Mouse (Mus musculus): ENCODE measurements around the gene Crk.
"Not testable (repeated sequence)": the region's sequence is repeated elsewhere in the genome, so short reads cannot be mapped to it uniquely, and the experiment has no call there.

Gene Crk

DNA sequence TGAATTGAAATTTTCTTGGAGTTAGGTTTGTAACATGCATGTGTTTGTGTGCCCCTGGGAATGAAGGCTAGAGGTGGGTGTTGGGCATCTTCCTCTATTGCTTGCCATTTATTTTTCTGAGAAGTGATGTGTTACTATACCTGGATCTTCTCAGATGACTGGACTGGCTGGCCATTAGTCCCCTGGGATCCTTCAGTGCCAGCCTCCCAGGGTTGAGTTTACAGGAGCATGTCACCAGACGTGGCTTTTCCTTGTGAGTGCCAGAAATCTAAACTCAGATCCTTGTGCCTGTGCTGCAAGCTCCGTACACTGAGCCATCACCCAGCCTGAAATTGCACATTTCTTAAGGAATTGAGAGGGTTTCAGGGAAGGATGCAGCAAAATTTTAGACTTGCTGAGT, 5.9 kb downstream of the Crk start:
- DNase-seq (ENCODE audit: low read depth, low spot score): no peak

DNA sequence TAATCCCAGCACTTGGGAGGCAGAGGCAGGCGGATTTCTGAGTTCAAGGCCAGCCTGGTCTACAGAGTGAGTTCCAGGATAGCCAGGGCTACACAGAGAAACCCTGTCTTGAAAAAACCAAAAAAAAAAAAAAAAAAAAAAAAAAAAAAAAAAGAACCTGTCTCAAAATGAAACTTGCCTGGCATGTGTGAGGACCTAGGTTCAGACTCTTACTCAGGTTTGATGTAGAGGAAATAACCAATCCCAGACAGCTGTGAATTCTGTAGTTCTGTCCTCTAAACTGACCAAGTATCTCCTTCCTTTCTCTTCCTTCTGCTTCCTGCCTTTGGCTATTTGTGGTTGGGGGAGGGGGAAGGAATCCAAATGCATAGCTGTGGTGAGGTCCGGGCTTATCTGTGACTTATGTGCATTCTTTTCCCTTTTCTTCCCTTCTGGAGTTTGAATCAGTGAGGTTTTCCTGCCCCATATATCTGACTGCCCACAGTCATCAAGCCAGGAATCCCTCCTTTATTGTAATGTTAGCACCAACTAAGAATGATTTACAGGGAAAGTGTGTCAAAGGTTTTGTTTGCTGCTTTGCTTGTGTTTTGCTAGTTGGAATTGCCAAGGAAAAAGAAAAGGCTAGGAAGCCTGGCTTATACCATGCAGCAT, 8.4 kb downstream of the Crk start:
- no peak for DNase-seq (ENCODE audit: low read depth, low spot score)

DNA sequence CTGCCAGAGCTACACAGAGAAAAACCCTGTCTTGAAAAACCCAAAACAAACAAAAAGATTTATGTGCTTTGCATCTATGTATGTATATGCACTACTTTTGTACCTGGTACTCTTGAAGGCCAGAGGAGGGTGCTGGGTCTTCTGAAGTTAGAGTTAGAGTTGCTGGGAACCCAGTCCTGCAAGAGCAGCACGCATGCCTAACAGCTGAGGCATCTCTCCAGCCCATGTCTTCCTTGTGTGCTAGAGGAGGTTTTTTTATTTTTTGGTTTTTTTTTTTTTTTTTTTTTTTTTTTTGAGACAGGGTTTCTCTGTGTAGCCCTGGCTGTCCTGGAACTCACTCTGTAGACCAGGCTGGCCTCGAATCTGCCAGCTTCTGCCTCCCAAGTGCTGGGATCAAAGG, 9.1 kb downstream of the Crk start:
- DNase-seq (ENCODE audit: low read depth, low spot score): no peak

DNA sequence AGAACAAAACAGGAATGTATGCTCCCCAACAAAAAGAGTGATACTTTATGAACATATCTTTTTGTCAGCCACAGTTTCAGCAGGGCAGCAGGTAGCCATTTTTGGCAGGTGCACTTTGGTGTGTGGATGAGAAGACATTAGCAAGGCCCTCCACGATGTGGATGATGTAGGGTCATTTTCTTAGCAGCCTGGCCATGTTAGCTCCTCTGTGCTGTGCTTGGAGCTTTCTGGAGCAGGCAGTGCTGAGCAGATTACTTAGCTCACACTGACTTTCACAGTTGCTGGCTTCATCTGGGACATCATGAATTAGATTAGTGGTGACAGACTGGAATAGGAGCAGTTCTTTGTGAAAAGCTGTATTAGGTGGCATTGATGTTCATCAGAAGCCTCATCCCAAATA, 10.9 kb downstream of the Crk start:
- DNase-seq (ENCODE audit: low read depth, low spot score): no peak

DNA sequence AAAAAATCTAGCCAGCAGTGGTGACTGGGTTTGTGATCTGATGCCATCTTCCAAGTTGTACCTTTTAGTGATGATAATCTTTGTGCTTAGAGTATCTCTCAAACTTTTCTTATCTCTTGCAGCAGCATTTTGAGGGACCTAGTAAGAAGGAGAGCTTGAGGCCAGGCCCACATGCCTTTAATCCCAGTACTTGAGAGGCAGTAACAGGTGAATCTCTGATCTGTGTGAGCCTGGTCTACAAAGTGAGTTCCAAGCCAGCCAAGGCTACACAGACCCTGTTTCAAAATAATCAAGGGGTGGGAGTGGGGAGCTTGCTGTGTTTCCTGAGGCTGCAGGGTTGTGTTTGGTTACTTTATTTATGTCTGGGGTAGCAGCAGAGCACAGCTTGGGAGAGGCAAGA, 12.0 kb downstream of the Crk start:
- DNase-seq (ENCODE audit: low read depth, low spot score): no peak

DNA sequence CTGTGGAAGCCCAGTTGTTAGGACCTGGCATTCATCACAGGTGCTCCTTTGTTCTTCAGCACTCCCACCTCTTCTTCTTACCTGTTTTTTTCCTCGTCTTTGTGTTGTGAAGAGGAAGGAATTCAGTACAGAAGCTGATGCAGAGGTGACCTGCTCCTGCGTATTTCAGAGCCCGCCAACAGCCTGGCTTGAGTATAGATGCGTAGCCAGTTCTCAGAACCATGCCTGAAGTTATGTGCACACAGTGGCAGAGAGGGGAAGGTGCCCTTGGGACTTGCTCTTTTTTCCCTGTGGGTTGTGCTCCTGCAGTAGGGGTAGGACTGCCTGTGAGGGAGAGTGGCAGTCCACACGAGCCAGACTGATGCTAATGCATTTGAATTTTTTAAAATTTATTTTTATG, 14.5 kb downstream of the Crk start:
- DNase-seq (ENCODE audit: low read depth, low spot score): no peak

DNA sequence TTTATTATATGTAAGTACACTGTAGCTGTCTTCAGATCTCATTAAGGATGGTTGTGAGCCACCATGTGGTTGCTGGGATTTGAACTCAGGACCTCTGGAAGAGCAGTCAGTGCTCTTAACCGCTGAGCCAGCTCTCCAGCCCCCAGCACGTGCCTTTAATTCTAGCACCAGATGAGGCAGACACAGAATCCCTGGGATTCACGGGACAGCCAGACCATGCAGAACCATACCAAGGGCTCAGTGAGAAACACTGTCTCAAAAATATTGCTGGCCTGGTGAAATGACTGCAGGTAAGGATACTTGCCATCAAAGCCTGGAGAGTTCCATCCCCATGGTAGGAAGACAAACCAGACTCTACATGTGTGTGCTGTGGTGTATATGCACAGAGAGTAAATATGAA, 18.4 kb downstream of the Crk start:
- DNase-seq (ENCODE audit: low read depth, low spot score): not testable (repeated sequence)

DNA sequence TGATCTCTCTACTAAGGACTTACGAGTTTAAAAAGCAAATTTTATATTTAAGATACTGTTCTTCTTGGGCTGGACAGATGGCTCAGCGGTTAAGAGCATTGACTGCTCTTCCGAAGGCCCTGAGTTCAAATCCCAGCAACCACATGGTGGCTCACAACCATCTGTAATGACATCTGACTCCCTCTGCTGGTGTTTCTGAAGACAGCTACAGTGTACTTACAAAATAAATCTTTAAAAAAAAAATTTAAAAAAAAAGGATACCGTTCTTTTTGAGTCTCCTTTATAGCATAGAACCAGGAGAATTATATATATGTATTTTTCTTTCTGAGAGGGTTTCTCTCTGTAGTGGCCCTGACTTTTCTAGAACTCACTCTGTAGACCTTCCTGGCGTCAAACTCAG, 21.5 kb downstream of the Crk start:
- no peak for DNase-seq (ENCODE audit: low read depth, low spot score)

DNA sequence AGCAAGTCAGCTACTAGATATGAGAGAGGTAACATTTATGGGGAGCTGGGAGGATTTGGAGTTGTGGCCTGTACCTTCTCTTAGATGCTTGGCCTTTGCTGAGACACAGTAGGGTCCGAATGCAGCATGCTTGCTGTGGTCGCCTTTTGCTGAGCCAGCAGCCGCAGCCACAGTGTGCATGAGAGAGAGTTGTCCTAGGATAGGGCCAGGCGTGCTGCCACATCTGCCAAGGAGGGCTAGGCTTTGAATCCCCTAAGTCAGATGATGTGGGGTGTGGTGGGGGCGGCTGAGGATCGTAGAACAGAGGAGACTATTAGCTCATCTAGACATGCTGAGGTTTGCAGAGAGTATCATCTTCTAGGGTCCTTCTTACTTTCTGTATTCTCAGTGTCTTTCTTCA, 23.7 kb downstream of the Crk start:
- no peak for DNase-seq (ENCODE audit: low read depth, low spot score)

DNA sequence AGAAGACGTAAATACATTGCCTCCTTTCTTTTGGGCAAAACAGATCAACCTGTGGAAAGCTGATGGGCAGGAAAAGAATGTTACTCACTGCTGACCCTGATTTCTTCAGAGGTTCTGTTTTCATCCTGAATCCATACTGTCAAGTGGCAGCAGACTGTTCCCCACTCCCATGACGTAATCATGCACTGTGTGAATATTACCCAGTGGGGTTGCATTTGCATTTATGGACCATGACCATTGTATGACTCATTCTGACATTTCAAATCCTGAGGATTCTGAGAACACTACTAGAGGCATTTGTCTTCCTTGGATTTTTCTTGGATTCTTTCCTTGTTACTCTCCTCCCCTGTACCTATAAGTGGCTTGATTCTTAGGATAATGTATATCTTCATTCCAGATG, 24.7 kb downstream of the Crk start:
- no peak for DNase-seq (ENCODE audit: low read depth, low spot score)

DNA sequence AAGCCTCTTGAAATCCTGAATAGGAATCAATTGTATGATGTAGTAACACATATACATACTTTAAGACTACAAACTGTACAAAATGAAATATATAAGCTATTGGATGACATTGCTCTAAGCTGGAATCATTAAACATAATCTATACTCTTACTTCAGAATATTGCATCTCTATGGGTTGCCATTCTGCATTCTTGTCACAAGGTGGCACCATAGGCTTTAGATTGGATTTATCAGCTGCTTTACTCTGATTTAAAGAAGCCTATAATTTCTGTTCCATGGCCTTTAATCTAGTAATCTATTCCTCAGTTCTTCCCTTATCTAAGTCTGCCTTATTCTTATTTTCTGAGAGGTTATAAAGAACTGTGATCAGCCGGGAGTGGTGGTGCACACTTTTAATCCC, 34.9 kb downstream of the Crk start:
- DNase-seq (ENCODE audit: low read depth, low spot score): no peak

DNA sequence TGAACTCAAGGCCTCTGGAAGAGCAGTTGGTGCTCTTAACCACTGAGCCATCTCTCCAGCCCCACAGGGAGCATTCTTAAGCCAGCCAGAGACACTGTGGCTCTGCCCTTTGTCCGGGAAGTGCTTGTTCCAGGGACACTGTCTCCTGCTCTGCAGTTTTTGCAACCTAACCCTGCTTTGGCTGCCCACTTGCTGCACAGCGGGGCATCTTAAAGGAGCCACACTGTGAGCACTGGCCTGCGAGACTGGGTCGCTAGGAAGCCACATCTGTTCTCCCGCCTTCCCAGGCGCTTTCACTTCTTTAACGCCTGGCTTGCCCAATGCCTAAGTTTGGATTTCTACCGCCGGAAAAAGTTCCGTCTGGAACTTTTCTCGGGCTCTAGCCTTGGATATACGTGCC, 36.5 kb downstream of the Crk start:
- no peak for DNase-seq (ENCODE audit: low read depth, low spot score)

DNA sequence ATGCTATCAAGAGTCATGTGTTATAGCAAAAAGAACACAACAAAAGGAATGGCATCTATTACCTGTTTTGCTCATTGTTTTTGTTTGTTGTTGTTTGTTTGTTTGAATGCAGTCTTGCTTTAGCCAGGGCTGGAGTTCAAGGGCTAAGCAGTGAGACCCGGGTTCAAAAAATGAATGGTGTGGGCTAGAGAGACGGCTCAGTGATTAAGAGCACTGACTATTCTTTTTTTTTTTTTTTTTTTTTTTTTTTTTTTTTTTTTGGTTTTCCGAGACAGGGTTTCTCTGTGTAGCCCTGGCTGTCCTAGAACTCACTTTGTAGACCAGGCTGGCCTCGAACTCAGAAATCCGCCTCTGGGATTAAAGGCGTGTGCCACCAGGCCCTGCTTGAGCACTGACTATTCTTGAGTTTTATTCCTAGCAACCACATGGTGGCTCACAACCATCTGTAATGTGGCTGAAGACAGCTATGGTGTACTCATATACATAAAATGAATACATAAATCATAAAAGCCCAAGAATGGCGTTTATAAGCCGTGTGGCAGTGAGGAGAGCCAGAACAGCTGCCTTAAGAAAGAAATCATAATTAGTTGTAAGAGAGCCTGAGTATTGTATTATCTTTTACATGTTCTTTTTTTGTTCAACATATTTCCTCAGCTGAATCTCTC, 37.7 kb downstream of the Crk start:
- no peak for DNase-seq (ENCODE audit: low read depth, low spot score)

DNA sequence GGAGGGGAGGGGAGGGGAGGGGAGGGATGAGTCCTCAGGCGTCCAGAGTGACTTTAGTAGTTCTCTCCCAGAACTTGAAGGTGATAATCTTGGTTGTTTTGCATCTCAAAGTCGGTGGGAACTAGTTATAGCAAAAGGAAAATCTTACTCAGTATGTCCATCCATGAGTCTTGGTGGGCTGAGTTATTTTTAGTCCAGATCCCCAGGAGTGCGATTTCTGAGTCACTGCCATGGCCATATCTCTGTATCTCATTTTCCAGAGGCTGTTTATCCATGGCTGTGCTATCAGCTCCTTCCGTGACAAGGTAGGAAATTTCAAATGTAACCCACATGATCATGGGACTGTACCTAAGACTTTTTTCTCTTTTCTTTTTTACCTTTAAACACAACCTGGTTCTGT, 43.3 kb downstream of the Crk start:
- no peak for DNase-seq (ENCODE audit: low read depth, low spot score)

DNA sequence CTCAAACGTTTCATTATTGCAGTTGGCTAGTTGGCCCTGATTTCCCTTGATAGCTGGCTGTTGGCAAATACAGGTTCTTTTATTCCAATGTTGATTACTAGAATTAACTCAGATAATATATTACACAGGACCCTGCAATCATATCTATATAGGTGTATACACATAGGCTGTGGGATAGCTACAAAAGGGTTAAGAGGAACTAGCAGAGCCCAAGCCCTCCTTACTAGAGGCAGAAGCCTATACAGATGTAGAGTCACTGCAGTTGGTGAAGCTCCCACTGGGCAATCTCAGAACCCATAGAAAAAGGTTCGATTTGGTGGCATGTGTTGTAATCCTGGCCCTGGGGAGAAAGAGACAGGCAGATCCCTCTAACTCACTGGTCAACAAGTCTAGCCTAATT, 48.1 kb downstream of the Crk start:
- DNase-seq (ENCODE audit: low read depth, low spot score): no peak

DNA sequence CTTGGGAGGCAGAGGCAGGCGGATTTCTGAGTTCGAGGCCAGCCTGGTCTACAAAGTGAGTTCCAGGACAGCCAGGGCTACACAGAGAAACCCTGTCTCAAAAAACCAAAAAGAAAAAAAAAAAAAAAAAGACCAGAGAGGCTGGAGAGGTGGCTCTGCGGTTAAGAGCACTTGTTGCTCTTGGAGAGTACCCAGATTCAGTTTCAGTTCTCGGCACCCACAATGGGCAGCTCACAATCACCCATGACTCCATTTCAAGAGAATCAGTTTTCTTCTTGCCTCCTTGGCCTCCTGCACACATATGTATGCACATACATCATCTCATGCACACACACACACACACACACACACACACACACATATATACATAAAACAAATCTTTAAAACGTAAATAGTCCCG, 48.6 kb downstream of the Crk start:
- DNase-seq (ENCODE audit: low read depth, low spot score): not testable (repeated sequence)

DNA sequence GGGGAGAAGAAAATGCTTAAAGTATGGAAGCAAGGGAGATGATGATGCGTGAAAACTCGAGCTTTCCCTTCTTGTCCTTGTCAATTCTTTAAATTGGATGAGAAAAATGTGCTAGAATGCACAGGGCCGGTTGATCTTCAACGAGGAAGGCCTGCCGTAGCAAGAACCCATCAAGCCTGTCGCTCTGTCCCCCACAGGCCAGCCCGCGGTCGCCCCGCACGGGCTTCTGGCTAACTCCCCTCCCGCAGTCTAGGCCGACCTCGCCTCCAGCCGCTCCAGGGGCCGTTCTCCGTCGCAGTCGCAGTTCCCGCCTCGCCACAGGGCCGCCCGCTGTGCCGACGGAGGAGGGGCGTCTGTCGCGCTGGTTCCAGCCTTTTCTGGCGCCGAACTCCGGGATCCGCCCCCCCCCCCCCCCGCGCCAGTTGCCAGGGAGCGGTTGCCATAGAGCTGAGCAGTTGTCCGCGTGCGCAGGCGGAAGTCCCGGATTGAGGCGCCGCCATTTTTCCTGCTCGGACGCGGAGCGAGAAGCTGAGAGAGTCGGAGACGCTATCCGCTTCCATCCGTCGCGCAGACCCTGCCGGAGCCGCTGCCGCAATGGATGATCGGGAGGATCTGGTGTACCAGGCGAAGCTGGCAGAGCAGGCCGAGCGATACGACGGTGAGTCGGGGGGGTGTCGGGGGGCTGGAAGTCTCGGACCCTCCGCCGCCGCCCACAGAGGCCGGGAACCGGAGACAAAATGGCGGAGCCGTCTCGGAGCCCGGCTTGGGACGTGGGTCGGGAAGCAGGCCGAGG, 53.6 kb downstream of the Crk start, which contains the start of gene Ywhae:
Gene Ywhae (plus strand): TSS at position 436 of the 793 bp plus-strand sequence.
- DNase-seq (ENCODE audit: low read depth, low spot score): peak; percentile 90

DNA sequence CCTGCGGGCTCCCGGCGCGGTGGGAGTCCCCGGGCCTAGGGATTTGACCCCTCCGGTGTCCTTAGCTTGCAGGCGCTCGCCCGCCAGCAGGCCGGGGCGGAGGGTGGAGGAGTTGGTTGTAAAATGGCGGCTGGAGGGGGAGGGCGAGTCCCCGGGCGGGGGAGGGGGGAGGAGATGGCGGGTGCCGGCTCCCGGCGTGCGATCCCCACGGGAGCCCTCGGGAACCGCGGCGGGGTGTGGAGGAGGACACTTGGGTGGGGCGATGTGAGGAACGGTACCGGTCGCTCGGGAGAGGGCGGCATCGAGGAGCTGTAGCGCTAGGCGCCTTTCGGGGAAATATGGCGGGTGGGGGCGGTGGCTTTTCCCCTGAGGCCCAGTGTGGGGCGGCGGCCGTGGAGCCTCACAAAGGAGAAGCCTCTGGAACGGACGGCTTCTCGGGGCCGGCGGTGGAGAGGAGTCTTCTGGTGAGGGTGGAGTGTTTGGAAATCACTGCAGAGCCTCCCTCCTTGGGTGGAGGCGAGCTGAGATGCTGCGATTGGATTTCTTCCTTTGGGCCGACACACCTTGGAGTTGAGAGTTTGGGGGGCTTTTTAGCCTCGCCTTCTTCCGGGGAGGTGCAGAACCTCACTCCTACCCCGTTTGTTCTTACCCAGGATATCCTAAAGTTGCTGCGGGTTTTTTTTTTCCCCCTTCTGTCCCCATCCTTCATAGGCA, 54.3 kb downstream of the Crk start:
- no peak for DNase-seq (ENCODE audit: low read depth, low spot score)

DNA sequence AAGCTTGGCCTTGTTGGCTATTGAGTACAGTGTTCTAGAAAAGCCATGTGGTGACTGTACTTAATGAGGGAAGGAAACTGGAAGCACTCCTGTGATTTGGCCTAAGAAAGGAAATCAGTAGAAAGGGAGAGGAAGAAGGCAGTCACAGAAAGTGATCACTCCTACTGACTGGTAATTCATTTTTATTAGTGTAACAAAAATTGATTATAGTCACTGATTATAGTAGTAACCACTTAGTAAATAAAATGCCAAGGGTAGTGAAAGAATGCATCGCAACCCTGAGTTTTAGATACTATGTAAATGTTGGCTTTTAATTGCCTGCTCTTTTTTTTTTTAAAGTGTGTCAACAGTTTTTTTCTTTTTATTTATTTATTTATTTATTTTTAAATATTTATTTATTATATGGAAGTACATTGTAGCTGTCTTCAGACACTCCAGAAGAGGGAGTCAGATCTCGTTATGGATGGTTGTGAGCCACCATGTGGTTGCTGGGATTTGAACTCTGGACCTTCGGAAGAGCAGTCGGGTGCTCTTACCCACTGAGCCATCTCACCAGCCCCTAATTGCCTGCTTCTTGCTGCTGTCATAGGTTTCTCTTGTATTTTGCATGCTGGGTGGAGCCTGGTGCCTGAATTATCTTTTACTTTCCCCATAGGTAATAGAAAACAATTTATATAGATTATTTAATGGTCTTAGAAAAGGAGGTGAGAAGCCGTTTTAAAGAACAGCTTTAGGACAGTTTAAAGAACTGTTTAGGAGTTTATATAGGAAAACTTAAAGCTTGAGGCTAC, 56.6 kb downstream of the Crk start:
- DNase-seq (ENCODE audit: low read depth, low spot score): no peak

DNA sequence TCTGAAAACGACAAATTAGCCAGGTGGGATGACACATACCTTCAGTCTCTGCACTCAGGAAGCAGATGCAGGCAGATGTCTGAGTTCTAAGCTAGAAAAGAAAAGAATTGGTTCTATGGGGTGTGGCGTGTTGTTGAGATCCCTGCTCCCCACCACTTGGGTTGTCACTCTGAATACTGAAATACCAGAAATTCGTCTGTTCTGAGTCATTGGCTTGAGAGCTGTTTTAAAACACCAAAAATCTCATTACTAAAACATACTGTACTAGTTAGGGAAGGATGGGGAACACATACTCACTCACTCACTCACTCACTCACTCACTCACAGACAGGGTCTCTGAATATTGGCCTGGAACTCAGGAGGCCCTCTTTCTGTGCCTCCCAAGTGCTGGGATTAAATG, 57.9 kb downstream of the Crk start:
- no peak for DNase-seq (ENCODE audit: low read depth, low spot score)

DNA sequence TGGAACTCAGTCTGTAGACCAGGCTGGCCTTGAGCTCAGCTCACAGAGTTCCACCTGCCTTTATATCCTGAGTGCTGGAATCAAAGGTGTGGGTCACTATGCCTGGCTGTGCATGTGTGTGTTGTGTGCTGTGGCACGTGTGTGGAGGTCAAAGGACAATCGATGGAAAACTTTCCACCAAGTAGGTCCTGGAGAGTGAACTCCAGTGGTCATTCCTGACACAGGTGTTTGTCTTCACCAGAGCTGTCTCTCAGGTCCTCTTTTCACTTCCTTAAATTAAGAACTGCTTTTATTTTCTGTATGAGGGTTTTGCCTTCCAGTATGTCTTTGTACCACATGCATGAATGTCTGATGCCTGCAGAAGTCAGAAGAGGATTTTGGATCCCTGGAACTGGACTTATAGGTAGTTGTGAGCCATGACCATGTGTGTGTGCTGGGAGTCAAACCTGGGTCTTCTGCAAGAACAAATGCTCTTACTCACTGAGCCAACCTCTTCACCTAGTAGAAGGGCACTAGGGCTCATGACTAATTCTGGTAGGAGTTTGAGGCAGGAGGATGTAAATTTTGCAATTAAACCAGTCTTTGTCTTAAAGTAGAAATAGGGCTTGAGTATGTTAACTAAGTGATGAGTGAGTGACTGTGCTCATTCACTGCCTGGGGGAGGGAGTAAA, 58.9 kb downstream of the Crk start:
- DNase-seq (ENCODE audit: low read depth, low spot score): no peak

All from retina, adult 2 months (tissue).